Mouse (Mus musculus): Measurements from ENCODE around the gene Hebp1. TPM values are rescaled to one million over a fixed set of nuclear protein-coding genes. Genes with fewer than 3 reads are reported as not detected.

Hebp1 gene
- total and polyA plus RNA-seq, 2 experiments, result 317 to 334 TPM

DNA sequence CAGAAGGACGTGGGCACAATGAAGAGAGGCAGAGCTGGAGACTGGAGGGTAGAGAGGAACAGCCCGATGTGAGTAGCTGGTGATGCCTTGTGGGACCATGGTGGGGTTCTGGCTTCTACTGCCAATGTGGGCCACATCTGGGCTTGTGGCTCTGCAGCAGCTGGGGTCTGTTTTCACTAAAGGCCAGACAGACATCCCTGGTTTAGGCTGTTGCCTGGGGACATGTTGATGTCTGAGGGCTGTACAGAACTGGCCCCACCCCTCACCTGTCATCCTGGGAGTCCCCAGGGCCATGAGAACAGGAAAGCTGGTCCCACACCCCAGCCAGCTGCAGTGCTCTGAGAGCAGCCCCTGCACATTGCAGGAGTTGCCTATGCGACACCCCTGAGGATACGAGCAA is 48.6 kb downstream of the Hebp1 start:
- DNase-seq (ENCODE audit: extremely low read depth, low read depth, low spot score), result no peak
- no peak for TF ChIP-seq CTCF (IDR thresholded peaks at IDR 0.05; ENCODE audit: low read depth, low read length)
- no peak for TF ChIP-seq POLR2A (IDR thresholded peaks at IDR 0.05; ENCODE audit: extremely low read depth, insufficient read depth, low read length)
- peaks cover 43% of the 10 kb centered on the region for H3K36me3 ChIP-seq (ENCODE audit: control insufficient read depth, insufficient read depth, low read length)
- no peak overlapping the region for H3K4me3 ChIP-seq (ENCODE audit: insufficient read depth, low read depth, low read length)
- no peak overlapping the region for H3K9ac ChIP-seq (ENCODE audit: low read depth, low read length)
- WGBS, result 90% methylated on average over 4 of the region's 4 CpGs
- H3K4me1 ChIP-seq (ENCODE audit: control insufficient read depth, insufficient read depth, low read length), result peaks cover 2% of the 10 kb centered on the region
- no peak overlapping the region for H3K27ac ChIP-seq (replicated peaks; ENCODE audit: insufficient read depth, low read depth, low read length)
- H3K79me2 ChIP-seq (ENCODE audit: control insufficient read depth, insufficient read depth, low read length), result peaks cover 9% of the 10 kb centered on the region; the same call in 1 of the 2 replicates
- no peaks in the 10 kb centered on the region for H3K27me3 ChIP-seq (ENCODE audit: control insufficient read depth, insufficient read depth, low read length)

DNA sequence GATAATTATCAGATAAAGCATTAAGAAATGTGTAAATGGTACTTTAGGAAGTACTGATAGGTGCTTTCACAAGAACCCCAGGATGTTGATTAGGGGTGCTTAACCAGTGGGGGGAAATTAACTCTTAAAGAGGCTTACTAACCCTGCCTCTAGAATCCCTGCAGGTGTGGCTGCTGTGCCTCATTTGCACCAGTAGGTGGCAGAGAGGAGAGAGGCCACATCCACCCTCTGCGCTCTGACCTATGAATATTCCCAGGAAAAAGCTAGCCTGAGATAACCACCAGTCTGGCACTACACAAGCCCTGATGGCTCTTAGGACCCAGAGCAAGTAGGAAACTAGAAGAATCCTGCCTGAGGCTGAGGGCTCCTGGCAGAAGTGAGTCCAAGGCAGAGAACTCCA is 49.3 kb downstream of the Hebp1 start:
- Histone ChIP-seq H3K36me3 (ENCODE audit: control insufficient read depth, insufficient read depth, low read length) (peaks cover 43% of the 10 kb centered on the region), H3K79me2 (ENCODE audit: control insufficient read depth, insufficient read depth, low read length) (peaks cover 9% of the 10 kb centered on the region; the same call in 1 of the 2 replicates), H3K4me1 (ENCODE audit: control insufficient read depth, insufficient read depth, low read length) (peaks cover 2% of the 10 kb centered on the region), H3K27me3 (ENCODE audit: control insufficient read depth, insufficient read depth, low read length) (no peaks in the 10 kb centered on the region), H3K9ac (ENCODE audit: low read depth, low read length) (no peak overlapping the region), H3K4me3 (ENCODE audit: insufficient read depth, low read depth, low read length) (no peak overlapping the region), H3K27ac (replicated peaks; ENCODE audit: insufficient read depth, low read depth, low read length) (no peak overlapping the region)
- DNase-seq (ENCODE audit: extremely low read depth, low read depth, low spot score), result no peak
- TF ChIP-seq CTCF (IDR thresholded peaks at IDR 0.05; ENCODE audit: low read depth, low read length) (peak; percentile 87), POLR2A (IDR thresholded peaks at IDR 0.05; ENCODE audit: extremely low read depth, insufficient read depth, low read length) (no peak)
- WGBS, result 39% methylated on average over 1 of the region's 1 CpGs

DNA sequence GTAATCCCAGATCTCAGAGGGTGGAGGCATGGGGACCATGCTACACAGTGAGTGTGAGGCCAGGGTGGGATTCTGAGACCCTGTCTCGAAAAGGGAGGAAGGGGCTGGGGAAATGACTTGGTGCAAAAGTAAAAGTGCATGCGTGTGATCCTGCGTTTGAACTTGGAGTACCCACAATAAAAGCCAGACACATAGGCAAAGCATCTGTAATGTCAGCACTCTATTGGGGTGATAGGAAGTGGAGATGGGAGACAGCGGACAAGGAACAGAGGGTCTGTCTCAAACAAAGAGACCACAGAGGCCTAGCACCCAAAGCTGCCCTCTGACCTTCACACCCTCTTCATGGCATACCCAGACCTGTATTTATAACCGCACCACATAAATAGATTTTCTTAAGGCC is 51.8 kb downstream of the Hebp1 start:
- Histone ChIP-seq H3K27me3 (ENCODE audit: control insufficient read depth, insufficient read depth, low read length) (no peaks in the 10 kb centered on the region), H3K4me1 (ENCODE audit: control insufficient read depth, insufficient read depth, low read length) (no peaks in the 10 kb centered on the region), H3K9ac (ENCODE audit: low read depth, low read length) (no peak overlapping the region), H3K79me2 (ENCODE audit: control insufficient read depth, insufficient read depth, low read length) (peaks cover 5% of the 10 kb centered on the region; the same call in 1 of the 2 replicates), H3K4me3 (ENCODE audit: insufficient read depth, low read depth, low read length) (no peak overlapping the region), H3K36me3 (ENCODE audit: control insufficient read depth, insufficient read depth, low read length) (peaks cover 38% of the 10 kb centered on the region), H3K27ac (replicated peaks; ENCODE audit: insufficient read depth, low read depth, low read length) (no peak overlapping the region)
- DNase-seq (ENCODE audit: extremely low read depth, low read depth, low spot score), result no peak
- WGBS, result 93% methylated on average over 5 of the region's 5 CpGs
- TF ChIP-seq CTCF (IDR thresholded peaks at IDR 0.05; ENCODE audit: low read depth, low read length) (no peak), POLR2A (IDR thresholded peaks at IDR 0.05; ENCODE audit: extremely low read depth, insufficient read depth, low read length) (no peak)

DNA sequence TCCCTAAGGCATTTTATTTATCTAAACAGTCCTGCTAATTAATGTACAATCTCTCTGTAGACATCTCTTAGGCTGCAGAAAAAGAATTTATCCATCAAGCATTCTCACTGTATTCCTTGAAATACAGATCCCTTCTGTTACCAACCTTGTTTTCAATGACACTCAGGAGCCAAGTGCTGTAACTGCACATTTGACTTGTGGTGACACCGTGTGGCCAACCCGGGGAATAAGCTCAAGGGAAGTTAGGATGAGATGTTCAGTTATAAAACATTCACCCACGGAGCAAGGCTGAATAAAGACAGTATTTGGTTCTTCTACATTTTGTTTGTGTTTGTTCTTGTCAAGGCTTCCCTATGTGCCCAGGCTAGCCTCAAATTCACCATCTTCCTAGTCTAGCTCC is 53.3 kb downstream of the Hebp1 start:
- WGBS, result 11% methylated on average over 3 of the region's 3 CpGs
- Histone ChIP-seq H3K27ac (replicated peaks; ENCODE audit: insufficient read depth, low read depth, low read length) (no peak overlapping the region), H3K27me3 (ENCODE audit: control insufficient read depth, insufficient read depth, low read length) (no peaks in the 10 kb centered on the region), H3K9ac (ENCODE audit: low read depth, low read length) (no peak overlapping the region), H3K79me2 (ENCODE audit: control insufficient read depth, insufficient read depth, low read length) (peaks cover 3% of the 10 kb centered on the region; the same call in 1 of the 2 replicates), H3K36me3 (ENCODE audit: control insufficient read depth, insufficient read depth, low read length) (peaks cover 50% of the 10 kb centered on the region), H3K4me3 (ENCODE audit: insufficient read depth, low read depth, low read length) (no peak overlapping the region; the same call in 1 of the 2 replicates), H3K4me1 (ENCODE audit: control insufficient read depth, insufficient read depth, low read length) (no peaks in the 10 kb centered on the region)
- no peak for TF ChIP-seq POLR2A (IDR thresholded peaks at IDR 0.05; ENCODE audit: extremely low read depth, insufficient read depth, low read length)
- TF ChIP-seq CTCF (IDR thresholded peaks at IDR 0.05; ENCODE audit: low read depth, low read length), result peak; percentile 64
- no peak for DNase-seq (ENCODE audit: extremely low read depth, low read depth, low spot score)

DNA sequence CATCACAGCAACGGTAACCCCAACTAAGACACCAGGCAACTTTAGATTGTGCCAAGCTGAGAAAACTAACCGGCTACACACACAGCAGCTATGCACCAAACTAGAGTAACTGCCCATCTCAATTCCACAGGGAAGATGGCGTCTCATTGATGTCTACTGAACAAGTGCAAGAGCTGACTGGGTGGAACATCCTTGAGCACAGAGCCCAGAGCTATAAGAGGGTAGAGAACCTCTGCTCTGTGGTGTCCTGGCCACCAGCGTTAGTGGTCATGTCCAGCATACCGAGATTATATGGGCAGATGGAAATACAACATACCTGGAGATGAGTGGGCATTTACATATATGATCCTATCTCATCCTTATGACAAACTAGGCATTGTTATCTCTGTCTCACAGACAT is 54.7 kb downstream of the Hebp1 start:
- Histone ChIP-seq H3K79me2 (ENCODE audit: control insufficient read depth, insufficient read depth, low read length) (peaks cover 2% of the 10 kb centered on the region; the same call in 1 of the 2 replicates), H3K9ac (ENCODE audit: low read depth, low read length) (no peak overlapping the region), H3K27me3 (ENCODE audit: control insufficient read depth, insufficient read depth, low read length) (no peaks in the 10 kb centered on the region), H3K4me3 (ENCODE audit: insufficient read depth, low read depth, low read length) (no peak overlapping the region), H3K4me1 (ENCODE audit: control insufficient read depth, insufficient read depth, low read length) (no peaks in the 10 kb centered on the region), H3K36me3 (ENCODE audit: control insufficient read depth, insufficient read depth, low read length) (peaks cover 61% of the 10 kb centered on the region), H3K27ac (replicated peaks; ENCODE audit: insufficient read depth, low read depth, low read length) (no peak overlapping the region)
- no peak for TF ChIP-seq POLR2A (IDR thresholded peaks at IDR 0.05; ENCODE audit: extremely low read depth, insufficient read depth, low read length)
- TF ChIP-seq CTCF (IDR thresholded peaks at IDR 0.05; ENCODE audit: low read depth, low read length), result no peak
- WGBS, result 92% methylated on average over 5 of the region's 5 CpGs
- no peak for DNase-seq (ENCODE audit: extremely low read depth, low read depth, low spot score)

DNA sequence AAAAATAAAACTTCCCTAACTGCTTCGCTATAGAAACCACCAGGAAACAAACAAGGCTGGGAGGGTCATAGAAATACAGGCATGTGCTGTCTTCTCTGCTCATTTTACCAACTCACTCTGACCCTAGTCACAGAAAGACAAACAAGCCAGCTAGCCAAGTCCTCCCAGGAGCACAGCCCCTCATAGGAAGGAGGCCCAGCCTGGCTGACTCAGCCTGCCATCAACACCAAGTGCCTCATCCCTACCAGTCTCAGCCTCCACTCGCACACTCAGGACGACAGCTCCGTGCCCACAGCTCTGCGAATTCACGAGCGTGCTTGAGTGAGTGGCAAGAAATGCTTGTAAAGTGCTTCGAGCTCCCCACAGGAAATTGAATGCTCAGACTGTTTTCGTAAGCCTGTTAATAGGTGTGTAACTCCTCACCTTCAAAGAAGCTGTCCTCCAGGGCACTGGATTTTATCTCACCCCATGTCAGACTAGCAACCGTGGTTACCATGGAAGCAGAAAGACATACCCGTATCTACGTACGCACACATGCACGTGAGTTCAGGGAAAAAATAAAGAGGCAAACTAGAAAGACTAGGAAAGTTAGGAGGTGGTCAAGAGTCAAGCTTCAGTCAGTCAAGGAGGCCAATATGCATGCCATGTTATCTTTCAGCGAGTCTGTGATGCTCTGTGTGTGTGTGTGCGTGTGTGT is 56.2 kb downstream of the Hebp1 start:
- TF ChIP-seq POLR2A (IDR thresholded peaks at IDR 0.05; ENCODE audit: extremely low read depth, insufficient read depth, low read length) (no peak), CTCF (IDR thresholded peaks at IDR 0.05; ENCODE audit: low read depth, low read length) (no peak)
- DNase-seq (ENCODE audit: extremely low read depth, low read depth, low spot score), result no peak
- H3K79me2 ChIP-seq (ENCODE audit: control insufficient read depth, insufficient read depth, low read length), result no peaks in the 10 kb centered on the region
- H3K4me3 ChIP-seq (ENCODE audit: insufficient read depth, low read depth, low read length), result no peak overlapping the region
- H3K9ac ChIP-seq (ENCODE audit: low read depth, low read length), result no peak overlapping the region
- no peaks in the 10 kb centered on the region for H3K27me3 ChIP-seq (ENCODE audit: control insufficient read depth, insufficient read depth, low read length)
- no peak overlapping the region for H3K27ac ChIP-seq (replicated peaks; ENCODE audit: insufficient read depth, low read depth, low read length)
- 87% methylated on average over 16 of the region's 16 CpGs for WGBS
- peaks cover 68% of the 10 kb centered on the region for H3K36me3 ChIP-seq (ENCODE audit: control insufficient read depth, insufficient read depth, low read length)
- H3K4me1 ChIP-seq (ENCODE audit: control insufficient read depth, insufficient read depth, low read length), result no peaks in the 10 kb centered on the region
